Mouse (Mus musculus) erythroblast, embryonic 14.5 days (primary cell): ENCODE data around the gene Aff3. TPM values are rescaled to one million over a fixed set of nuclear protein-coding genes. Genes with fewer than 3 reads are reported as not detected.

Experiments
- H3K27me3 ChIP-seq: 2 replicates; pipeline ENCODE4 v1.6.1; 2012; ENCODE audit warnings: inconsistent platforms; ENCODE audit not compliant: control insufficient read depth
- H3K36me3 ChIP-seq: 2 replicates; pipeline ENCODE4 v1.6.1; 2012; ENCODE audit warnings: mild to moderate bottlenecking, inconsistent platforms; ENCODE audit not compliant: control insufficient read depth
- H3K4me1 ChIP-seq: 2 replicates; pipeline ENCODE4 v1.6.1; 2012; ENCODE audit warnings: inconsistent platforms; ENCODE audit not compliant: control insufficient read depth
- H3K4me3 ChIP-seq: replicated peaks from 2 replicates; pipeline ENCODE3; 2012; ENCODE audit warnings: moderate library complexity, mild to moderate bottlenecking, inconsistent platforms
- H3K9me3 ChIP-seq: 2 replicates; pipeline ENCODE4 v1.6.1; 2012; ENCODE audit warnings: low read length, inconsistent platforms, mixed read lengths; ENCODE audit not compliant: control insufficient read depth
- GATA1 ChIP-seq: IDR thresholded peaks from 2 replicates; pipeline ENCODE4 v1.6.1; 2012; ENCODE audit warnings: low read length, inconsistent platforms, mixed read lengths
- TAL1 ChIP-seq: IDR thresholded peaks from 3 replicates; pipeline ENCODE4 v1.6.1; 2012; ENCODE audit warnings: low read length, inconsistent platforms, mixed read lengths
- polyA plus RNA-seq: library from polyadenylated mRNA; stranded (reverse); fragments of >175 nt; gene quantifications from 2 replicates; pipeline ENCODE4 v1.2.3, GENCODE M21; 2012

Gene Aff3
- polyA plus RNA-seq, 1 experiment = 0.02 TPM

GRCm38 (mm10) chr1:38307821-38308704 is 356.7 kb downstream of the Aff3 start:
- Histone ChIP-seq H3K27me3 (no peaks in the 10 kb centered on the region), H3K36me3 (no peaks in the 10 kb centered on the region), H3K4me3 (no peak overlapping the region), H3K9me3 (no peaks in the 10 kb centered on the region), H3K4me1 (no peaks in the 10 kb centered on the region)
- TF ChIP-seq GATA1 (no peak), TAL1 (no peak)

GRCm38 (mm10) chr1:38307234-38307633 is 357.5 kb downstream of the Aff3 start:
- no peaks in the 10 kb centered on the region for H3K36me3 ChIP-seq
- no peaks in the 10 kb centered on the region for H3K27me3 ChIP-seq
- no peaks in the 10 kb centered on the region for H3K9me3 ChIP-seq
- TF ChIP-seq TAL1 (no peak), GATA1 (no peak)
- no peaks in the 10 kb centered on the region for H3K4me1 ChIP-seq
- no peak overlapping the region for H3K4me3 ChIP-seq

- Histone ChIP-seq H3K36me3 (no peaks in the 10 kb centered on the region), H3K27me3 (no peaks in the 10 kb centered on the region), H3K9me3 (no peaks in the 10 kb centered on the region), H3K4me3 (no peak overlapping the region), H3K4me1 (no peaks in the 10 kb centered on the region)
- TF ChIP-seq TAL1 = no peak
- no peak for TF ChIP-seq GATA1
These were observed 358.6 kb downstream of the Aff3 start for GRCm38 (mm10) chr1:38306146-38306545.

GRCm38 (mm10) chr1:38304376-38304775 is 360.4 kb downstream of the Aff3 start:
- H3K4me3 ChIP-seq = no peak overlapping the region
- H3K4me1 ChIP-seq = no peaks in the 10 kb centered on the region
- H3K36me3 ChIP-seq = no peaks in the 10 kb centered on the region
- H3K27me3 ChIP-seq = no peaks in the 10 kb centered on the region
- TF ChIP-seq TAL1 (no peak), GATA1 (no peak)
- no peaks in the 10 kb centered on the region for H3K9me3 ChIP-seq

- Histone ChIP-seq H3K9me3 (no peaks in the 10 kb centered on the region), H3K4me1 (no peaks in the 10 kb centered on the region), H3K27me3 (no peaks in the 10 kb centered on the region), H3K36me3 (no peaks in the 10 kb centered on the region), H3K4me3 (no peak overlapping the region)
- TF ChIP-seq TAL1 (no peak), GATA1 (no peak)
These were observed 366.5 kb downstream of the Aff3 start for GRCm38 (mm10) chr1:38298291-38298690.

GRCm38 (mm10) chr1:38294906-38295305 is 369.8 kb downstream of the Aff3 start:
- Histone ChIP-seq H3K4me1 (no peaks in the 10 kb centered on the region), H3K27me3 (no peaks in the 10 kb centered on the region), H3K4me3 (no peak overlapping the region), H3K9me3 (no peaks in the 10 kb centered on the region), H3K36me3 (no peaks in the 10 kb centered on the region)
- no peak for TF ChIP-seq GATA1

GRCm38 (mm10) chr1:38294336-38294695 is 370.4 kb downstream of the Aff3 start:
- Histone ChIP-seq H3K4me1 (no peaks in the 10 kb centered on the region), H3K9me3 (no peaks in the 10 kb centered on the region), H3K27me3 (no peaks in the 10 kb centered on the region), H3K36me3 (no peaks in the 10 kb centered on the region), H3K4me3 (no peak overlapping the region)
- no peak for TF ChIP-seq TAL1
- no peak for TF ChIP-seq GATA1

GRCm38 (mm10) chr1:38293671-38294335 is 371.0 kb downstream of the Aff3 start:
- H3K9me3 ChIP-seq = no peaks in the 10 kb centered on the region
- no peaks in the 10 kb centered on the region for H3K27me3 ChIP-seq

GRCm38 (mm10) chr1:38292851-38293250 is 371.9 kb downstream of the Aff3 start:
- Histone ChIP-seq H3K4me1 (no peaks in the 10 kb centered on the region), H3K36me3 (no peaks in the 10 kb centered on the region), H3K27me3 (no peaks in the 10 kb centered on the region), H3K9me3 (no peaks in the 10 kb centered on the region), H3K4me3 (no peak overlapping the region)
- TF ChIP-seq TAL1 = no peak
- TF ChIP-seq GATA1 = no peak

More at GRCm38 (mm10) chr1:38293671-38294335, 371.0 kb downstream of the Aff3 start:
- Histone ChIP-seq H3K4me3 (no peak overlapping the region), H3K36me3 (no peaks in the 10 kb centered on the region), H3K4me1 (no peaks in the 10 kb centered on the region)
- TF ChIP-seq GATA1 (no peak), TAL1 (no peak)
